22 mouse cellular contexts compared by ENCODE assay signal in genomic region chr3:5497756-5498155, GRCm38 (mm10).
DNase-seq lines count a peak whose midpoint lies in the region; ATAC-seq and TF ChIP-seq lines count a peak whose summit lies in the region.
"Had no signal": no experiment of that assay in that cellular context is flagged by ENCODE, and none has a peak within 500 bp of the region (broad histone marks: within the 10 kb centered on the region; RNA-seq: fewer than 3 reads in every experiment).

No protein-coding gene starts in this region.

- no peaks in the 10 kb centered on the region; the same call in 1 of the 2 replicates for H3K27me3 ChIP-seq in kidney, adult 2 months (replicated peaks; ENCODE audit: control insufficient read depth, insufficient read depth, low read length)
- H3K27me3 ChIP-seq in kidney, embryonic 16.5 days (ENCODE audit: insufficient read depth, low read length): no peaks in the 10 kb centered on the region
- H3K27me3 ChIP-seq: embryonic facial prominence, embryonic 13.5 days; embryonic facial prominence, embryonic 15.5 days; forebrain, embryonic 12.5 days had no signal

- ATAC-seq in kidney, embryonic 16.5 days (ENCODE audit: low FRiP score, low TSS enrichment): no peak
- ATAC-seq: forebrain, embryonic 14.5 days had no signal

- no peak overlapping the region for H3K9ac ChIP-seq in kidney, embryonic 16.5 days (replicated peaks; ENCODE audit: low read length)
- H3K9ac ChIP-seq: embryonic facial prominence, embryonic 13.5 days; embryonic facial prominence, embryonic 15.5 days; forebrain, embryonic 12.5 days had no signal

- no peak for TF ChIP-seq POLR2A in kidney, adult 2 months (IDR thresholded peaks at IDR 0.05; ENCODE audit: low read depth, low read length)

- H3K4me2 ChIP-seq in kidney, embryonic 16.5 days (replicated peaks; ENCODE audit: low read depth, low read length): no peak overlapping the region
- H3K4me2 ChIP-seq: embryonic facial prominence, embryonic 13.5 days; embryonic facial prominence, embryonic 15.5 days; forebrain, embryonic 12.5 days had no signal

- no peaks in the 10 kb centered on the region for H3K4me1 ChIP-seq in kidney, adult 2 months (ENCODE audit: control insufficient read depth, insufficient read depth, low read length)
- no peaks in the 10 kb centered on the region for H3K4me1 ChIP-seq in kidney, embryonic 16.5 days (ENCODE audit: insufficient read depth, low read length)
- H3K4me1 ChIP-seq: embryonic facial prominence, embryonic 13.5 days; embryonic facial prominence, embryonic 15.5 days; forebrain, embryonic 10.5 days; forebrain, embryonic 12.5 days had no signal

- no peak overlapping the region for H3K27ac ChIP-seq in kidney, adult 2 months (ENCODE audit: insufficient read depth, low read depth, low read length)
- H3K27ac ChIP-seq in kidney, embryonic 16.5 days (ENCODE audit: low read length): no peak overlapping the region
- H3K27ac ChIP-seq: embryonic facial prominence, embryonic 13.5 days; embryonic facial prominence, embryonic 15.5 days; forebrain, embryonic 10.5 days; forebrain, embryonic 12.5 days had no signal

- DNase-seq in kidney, adult 2 months: peak; percentile 66
- DNase-seq in kidney, postnatal 4 days: no peak
- DNase-seq in kidney, adult 9 months: peak; percentile 53
- DNase-seq in kidney, postnatal 36 days: peak; percentile 5 to 28
- no peak for DNase-seq in kidney, postnatal 10 days
- DNase-seq: adrenal gland, adult 2 months; adrenal gland, postnatal 10 days; adrenal gland, postnatal 25 days; cerebellum, adult 11 months; cerebellum, adult 18-20 months; cerebellum, adult 8-10 months; cerebellum, adult 9-11 months; cerebellum, postnatal 14 days; cerebellum, postnatal 36 days; embryo, embryonic 11 days had no signal

- no peaks in the 10 kb centered on the region for H3K9me3 ChIP-seq in kidney, embryonic 16.5 days (ENCODE audit: low read length)
- H3K9me3 ChIP-seq: embryonic facial prominence, embryonic 13.5 days; embryonic facial prominence, embryonic 15.5 days; forebrain, embryonic 12.5 days had no signal

- no peak overlapping the region for H3K4me3 ChIP-seq in kidney, adult 2 months (ENCODE audit: insufficient read depth, low read depth, low read length)
- H3K4me3 ChIP-seq in kidney, embryonic 16.5 days (ENCODE audit: low read length): no peak overlapping the region
- H3K4me3 ChIP-seq: embryonic facial prominence, embryonic 13.5 days; embryonic facial prominence, embryonic 15.5 days; erythroblast, embryonic 14.5 days; forebrain, embryonic 10.5 days; forebrain, embryonic 12.5 days had no signal

- H3K36me3 ChIP-seq in kidney, adult 2 months (ENCODE audit: control insufficient read depth, insufficient read depth, low read length): no peaks in the 10 kb centered on the region
- H3K36me3 ChIP-seq in kidney, embryonic 16.5 days (ENCODE audit: insufficient read depth, low read length): no peaks in the 10 kb centered on the region
- H3K36me3 ChIP-seq: embryonic facial prominence, embryonic 13.5 days; embryonic facial prominence, embryonic 15.5 days; forebrain, embryonic 10.5 days; forebrain, embryonic 12.5 days had no signal

- no peak for TF ChIP-seq CTCF in kidney, adult 2 months (conservative IDR thresholded peaks at IDR 0.05; ENCODE audit: insufficient read depth, insufficient read length, low read depth, low read length)

Comparison
In these comparisons a context has a peak if more than half of its experiments do, and no peak if none do; other contexts are left out.
1. DNase-seq: peak in kidney, adult 2 months (single experiment), kidney, adult 9 months (single experiment) and kidney, postnatal 36 days (2 of 2); none in kidney, postnatal 4 days (0 of 2) and kidney, postnatal 10 days (single experiment).